8 mouse cellular contexts compared by ENCODE assay signal in the genomic region with DNA sequence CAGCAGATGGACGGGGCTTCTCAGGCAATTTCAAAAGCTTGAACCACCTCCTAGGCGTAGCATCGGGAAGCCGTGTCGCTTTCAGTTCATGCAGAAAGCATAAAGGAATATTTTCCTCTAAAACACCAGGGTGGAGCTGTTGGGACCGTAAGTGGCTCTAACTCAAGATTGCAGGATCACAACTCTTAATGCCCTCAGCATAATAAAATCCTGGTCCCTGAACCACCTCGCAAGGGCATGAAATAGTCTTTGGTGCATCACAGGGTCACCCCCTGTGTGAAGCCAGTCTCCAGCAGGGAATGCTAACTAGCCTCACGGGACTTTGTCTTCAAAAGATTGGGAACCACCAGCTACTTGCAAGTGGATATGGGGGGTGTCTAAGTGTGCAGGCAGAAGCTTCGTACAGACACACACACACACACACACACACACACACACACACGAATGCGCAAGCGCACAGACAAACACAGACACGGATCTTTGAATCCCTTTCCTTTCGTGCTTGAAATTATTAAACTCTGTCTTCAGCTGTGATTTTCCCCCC. TPM values are rescaled to one million over a fixed set of nuclear protein-coding genes. Genes with fewer than 3 reads are reported as not detected.
DNase-seq lines count a peak whose midpoint lies in the region; ATAC-seq and TF ChIP-seq lines count a peak whose summit lies in the region.

TSS of gene Alcam (minus strand) at position 104 of the 544 bp plus-strand sequence.

- H3K36me3 ChIP-seq in forebrain, embryonic 10.5 days (replicated peaks) = no peaks in the 10 kb centered on the region
- H3K36me3 ChIP-seq in lung, postnatal 0 days (ENCODE audit: insufficient read depth, low read length) = no peaks in the 10 kb centered on the region

- peak within 1 kb of the TSS; percentile 60 for H3K4me3 ChIP-seq in forebrain, embryonic 10.5 days
- peak within 1 kb of the TSS; percentile 77 for H3K4me3 ChIP-seq in lung, postnatal 0 days (ENCODE audit: low read depth, low read length)

- H3K27ac ChIP-seq in forebrain, embryonic 10.5 days = peak within 1 kb of the TSS; percentile 75
- peak within 1 kb of the TSS; percentile 75 for H3K27ac ChIP-seq in lung, postnatal 0 days (ENCODE audit: low read length)

- no peaks in the 10 kb centered on the region for H3K9me3 ChIP-seq in forebrain, embryonic 10.5 days
- no peaks in the 10 kb centered on the region for H3K9me3 ChIP-seq in lung, postnatal 0 days (ENCODE audit: low read length)

- DNase-seq in CD8-positive naive resting alpha-beta T cell, adult 2 months (ENCODE audit: low read depth in 2 of 2, low spot score in 2 of 2) = peak; percentile 17 to 39
- peak; percentile 38 for DNase-seq in adrenal gland, postnatal 14 days
- peak; percentile 42 for DNase-seq in forebrain, embryonic 10.5 days (ENCODE audit: extremely low spot score, low spot score)
- DNase-seq in heart, postnatal 4 days = peak; percentile 44
- peak; percentile 49 for DNase-seq in layer of hippocampus, adult 9-11 months
- peak; percentile 58 for DNase-seq in lung, postnatal 0 days (ENCODE audit: low spot score)
- peak; percentile 10 for DNase-seq in ovary, postnatal 10 days (ENCODE audit: low spot score)

- H3K27me3 ChIP-seq in forebrain, embryonic 10.5 days (ENCODE audit: poor library complexity, severe bottlenecking) = peaks cover 44% of the 10 kb centered on the region
- H3K27me3 ChIP-seq in lung, postnatal 0 days (replicated peaks; ENCODE audit: insufficient read depth, low read length) = no peaks in the 10 kb centered on the region

- H3K9ac ChIP-seq in lung, postnatal 0 days (replicated peaks; ENCODE audit: low read depth) = peak within 1 kb of the TSS; percentile 10; the same call in 1 of the 2 replicates

- 2% methylated on average over 14 of the region's 14 CpGs for WGBS in forebrain, embryonic 10.5 days
- WGBS in lung, postnatal 0 days = under 1% methylated on average over 14 of the region's 14 CpGs

- TF ChIP-seq EP300 in lung, postnatal 0 days (IDR thresholded peaks at IDR 0.05) = no peak

- TF ChIP-seq CTCF in lung, postnatal 0 days (IDR thresholded peaks at IDR 0.05) = 0 out of 2 replicates have a peak, but pooled peaks have one; percentile 35

- peak within 1 kb of the TSS; percentile 81 for H3K4me2 ChIP-seq in lung, postnatal 0 days (replicated peaks; ENCODE audit: low read depth, low read length)

- peaks cover 52% of the 10 kb centered on the region for H3K4me1 ChIP-seq in forebrain, embryonic 10.5 days
- H3K4me1 ChIP-seq in lung, postnatal 0 days (ENCODE audit: insufficient read depth, low read depth, low read length) = no peaks in the 10 kb centered on the region

- no peak for ATAC-seq in lung, postnatal 0 days
- no peak for ATAC-seq in activated CD4-positive, CD25-positive, alpha-beta regulatory T cell, adult 4 months

RNA-seq across cellular contexts. Expression of gene Alcam, which starts in this region (rescaled TPM):
- total RNA-seq in adrenal gland, postnatal 14 days (2021) = 37.9 and 43.7 TPM in 2 replicates
- 5.4 and 6.5 TPM in 2 replicates for polyA plus RNA-seq in forebrain, embryonic 10.5 days (2016; fragmentation: Nextera tagmentation; extraction: Ambion mirVana)
- total RNA-seq in heart, postnatal 4 days (2021) = 10 to 100 TPM in 1 of 2 experiments, 1 to 10 TPM in 1; 9.2 to 10.1 TPM
- polyA plus RNA-seq in lung, postnatal 0 days (2015; fragmentation: Nextera tagmentation; extraction: Ambion mirVana) = 68.9 and 79.4 TPM in 2 replicates
- 1 to 10 TPM; 5.5 to 7.0 TPM for polyA plus RNA-seq in activated CD4-positive, CD25-positive, alpha-beta regulatory T cell, adult 4 months (2017; shearing (Covaris generic))
